ENCODE assay signal across 32 mouse cellular contexts in genomic region chr16:76283796-76284195, GRCm38 (mm10).
DNase-seq lines count a peak whose midpoint lies in the region; ATAC-seq and TF ChIP-seq lines count a peak whose summit lies in the region.
"Had no signal": no experiment of that assay in that cellular context is flagged by ENCODE, and none has a peak within 500 bp of the region (broad histone marks: within the 10 kb centered on the region; RNA-seq: fewer than 3 reads in every experiment).

No protein-coding gene starts in this region.

- ATAC-seq in inflammation-experienced regulatory T-cells, adult 6 months: peak; percentile 62
- ATAC-seq: forebrain, embryonic 14.5 days; hindbrain, embryonic 16.5 days; intestine, embryonic 16.5 days; lung, postnatal 0 days; midbrain, embryonic 13.5 days had no signal

- peak overlapping the region; percentile 78 for H3K27ac ChIP-seq in thymus, adult 2 months (ENCODE audit: control insufficient read depth, insufficient read depth, low read length)
- no peak overlapping the region for H3K27ac ChIP-seq in MEL (ENCODE audit: control insufficient read depth, low read depth, low read length)
- H3K27ac ChIP-seq in limb, embryonic 10.5 days: no peak overlapping the region
- H3K27ac ChIP-seq: heart, adult 2 months; heart, embryonic 13.5 days; kidney, postnatal 0 days; limb, embryonic 15.5 days; liver, embryonic 13.5 days; midbrain, embryonic 13.5 days; neural tube, embryonic 15.5 days had no signal

- TF ChIP-seq EP300 in MEL (IDR thresholded peaks at IDR 0.05; ENCODE audit: low read depth in 1 of 2, low read length in 2 of 2): no peak

- TF ChIP-seq RAD21 in MEL (IDR thresholded peaks at IDR 0.05; ENCODE audit: low read depth, low read length): no peak

- peaks cover 4% of the 10 kb centered on the region; the same call in 1 of the 2 replicates for H3K36me3 ChIP-seq in thymus, adult 2 months (ENCODE audit: control insufficient read depth, insufficient read depth, low read length)
- peaks cover 0 to 17% of the 10 kb centered on the region in 2 experiments; a peak in 2 of 4 replicates for H3K36me3 ChIP-seq in MEL (ENCODE audit: control insufficient read depth in 1 of 2, insufficient read depth in 2 of 2, low read length in 2 of 2)
- H3K36me3 ChIP-seq in limb, embryonic 10.5 days: no peaks in the 10 kb centered on the region
- H3K36me3 ChIP-seq: midbrain, embryonic 13.5 days; neural tube, embryonic 15.5 days had no signal

- H3K79me2 ChIP-seq in MEL (ENCODE audit: control insufficient read depth, insufficient read depth, low read length, poor library complexity): no peaks in the 10 kb centered on the region

- peaks cover 13% of the 10 kb centered on the region for H3K4me1 ChIP-seq in thymus, adult 2 months (replicated peaks; ENCODE audit: control insufficient read depth, insufficient read depth, low read length)
- peaks cover 5 to 15% of the 10 kb centered on the region in 2 experiments for H3K4me1 ChIP-seq in MEL (ENCODE audit: control insufficient read depth in 1 of 2, insufficient read depth in 2 of 2, low read length in 2 of 2)
- no peaks in the 10 kb centered on the region for H3K4me1 ChIP-seq in limb, embryonic 10.5 days
- H3K4me1 ChIP-seq: limb, embryonic 15.5 days; megakaryocyte, embryonic 14.5 days; midbrain, embryonic 13.5 days; neural tube, embryonic 15.5 days had no signal

- no peak for TF ChIP-seq POLR2A in thymus, adult 2 months (IDR thresholded peaks at IDR 0.05; ENCODE audit: control insufficient read depth, extremely low read depth, insufficient read depth, low read length, poor library complexity)
- no peak for TF ChIP-seq POLR2A in MEL (IDR thresholded peaks at IDR 0.05; ENCODE audit: control insufficient read depth in 1 of 2, insufficient read depth in 1 of 2, low read depth in 1 of 2, low read length in 2 of 2, poor library complexity in 1 of 2)

- no peak for TF ChIP-seq CTCF in thymus, adult 2 months (IDR thresholded peaks at IDR 0.05; ENCODE audit: borderline replicate concordance, control insufficient read depth, extremely low read depth, insufficient read depth, low read length, poor library complexity)
- TF ChIP-seq CTCF in MEL (IDR thresholded peaks at IDR 0.05 in 2 of 3, conservative IDR thresholded peaks at IDR 0.05 in 1 of 3; ENCODE audit: control insufficient read depth in 1 of 3, insufficient read depth in 1 of 3, low read depth in 2 of 3, low read length in 3 of 3, poor library complexity in 1 of 3, severe bottlenecking in 1 of 3): no peak

- H3K9me3 ChIP-seq in MEL (replicated peaks; ENCODE audit: insufficient read depth, low read length): no peaks in the 10 kb centered on the region
- H3K9me3 ChIP-seq in limb, embryonic 10.5 days (replicated peaks): no peaks in the 10 kb centered on the region
- H3K9me3 ChIP-seq: heart, embryonic 13.5 days; limb, embryonic 15.5 days; liver, embryonic 13.5 days; megakaryocyte, embryonic 14.5 days; midbrain, embryonic 13.5 days; neural tube, embryonic 15.5 days had no signal

- WGBS in thymus, adult 2 months: 8% methylated on average over 3 of the region's 3 CpGs
- WGBS in limb, embryonic 10.5 days: 67% methylated on average over 3 of the region's 3 CpGs

- no peak overlapping the region for H3K9ac ChIP-seq in MEL (ENCODE audit: control insufficient read depth, low read depth, low read length, poor library complexity, severe bottlenecking)
- H3K9ac ChIP-seq: heart, embryonic 13.5 days; limb, embryonic 15.5 days; liver, embryonic 13.5 days; midbrain, embryonic 13.5 days; neural tube, embryonic 15.5 days had no signal

- no peak overlapping the region for H3K4me3 ChIP-seq in thymus, adult 2 months (ENCODE audit: control insufficient read depth, insufficient read depth, low read length)
- H3K4me3 ChIP-seq in MEL (ENCODE audit: control insufficient read depth in 1 of 2, insufficient read depth in 1 of 2, low read depth in 2 of 2, low read length in 2 of 2): no peak overlapping the region
- H3K4me3 ChIP-seq in limb, embryonic 10.5 days: no peak overlapping the region
- H3K4me3 ChIP-seq: heart, adult 2 months; heart, embryonic 13.5 days; limb, embryonic 15.5 days; liver, embryonic 13.5 days; megakaryocyte, embryonic 14.5 days; midbrain, embryonic 13.5 days; neural tube, embryonic 15.5 days had no signal

- no peaks in the 10 kb centered on the region for H3K27me3 ChIP-seq in thymus, adult 2 months (ENCODE audit: control insufficient read depth, insufficient read depth, low read length)
- H3K27me3 ChIP-seq in MEL (ENCODE audit: control insufficient read depth in 1 of 2, insufficient read depth in 2 of 2, low read length in 2 of 2): no peaks in the 10 kb centered on the region
- H3K27me3 ChIP-seq in limb, embryonic 10.5 days (ENCODE audit: low read depth, poor library complexity, severe bottlenecking): no peaks in the 10 kb centered on the region
- H3K27me3 ChIP-seq: heart, embryonic 13.5 days; limb, embryonic 15.5 days; liver, embryonic 13.5 days; megakaryocyte, embryonic 14.5 days; midbrain, embryonic 13.5 days; neural tube, embryonic 15.5 days had no signal

- peak; percentile 33 for DNase-seq in thymus, adult 2 months
- no peak for DNase-seq in thymus, postnatal 4 days
- no peak for DNase-seq in MEL (ENCODE audit: low read depth, low spot score)
- DNase-seq in thymus, postnatal 36 days: peak; percentile 24 to 35
- DNase-seq in urinary bladder, postnatal 10 days (ENCODE audit: low spot score): no peak
- DNase-seq in limb, embryonic 10.5 days (ENCODE audit: low spot score): no peak
- DNase-seq: adrenal gland, adult 8-10 months; B cell, adult 2 months; cerebellum, adult 2 months; cerebellum, postnatal 36 days; gastrocnemius, postnatal 14 days; heart, adult 2 months; heart, postnatal 14 days; kidney, adult 8-10 months; kidney, postnatal 4 days; left cerebral cortex, postnatal 4 days; liver, embryonic 13.5 days; lung, adult 18-20 months; lung, postnatal 4 days; right cerebral cortex, adult 18-20 months; right cerebral cortex, postnatal 4 days had no signal

TF ChIP-seq in MEL, 35 proteins besides CTCF, POLR2A, EP300 and RAD21:
- TF ChIP-seq GATA1 (IDR thresholded peaks at IDR 0.05; ENCODE audit: low read depth, low read length) (peak; percentile 19; the same call in 1 of the 2 replicates), HCFC1 (IDR thresholded peaks at IDR 0.05; ENCODE audit: low read depth, low read length) (no peak)

Comparison
In these comparisons a context has a peak if more than half of its experiments do, and no peak if none do; other contexts are left out.
1. DNase-seq: peak in thymus, adult 2 months (single experiment) and thymus, postnatal 36 days (2 of 2); none in thymus, postnatal 4 days (single experiment), MEL (single experiment), urinary bladder, postnatal 10 days (single experiment) and limb, embryonic 10.5 days (single experiment).